9 mouse cellular contexts compared by ENCODE assay signal in the genomic region with DNA sequence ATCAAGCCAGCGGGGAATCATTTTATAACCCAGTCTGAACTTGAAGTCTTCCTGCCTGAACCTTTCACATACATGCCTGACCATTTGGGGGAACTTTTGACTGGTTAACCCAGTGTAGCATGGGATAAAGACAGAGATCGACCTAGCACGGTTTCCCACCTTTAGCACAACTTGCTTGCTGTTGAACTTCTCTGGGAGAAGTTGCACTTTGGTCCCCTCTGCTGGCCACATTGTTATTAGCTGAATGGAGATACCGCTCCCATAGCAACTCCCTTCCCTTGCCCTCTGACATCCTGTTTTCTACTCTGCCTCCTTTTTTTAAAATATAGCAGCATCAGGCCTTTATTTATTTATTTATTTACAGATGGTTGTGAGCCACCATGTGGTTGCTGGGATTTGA. TPM values are rescaled to one million over a fixed set of nuclear protein-coding genes. Genes with fewer than 3 reads are reported as not detected.
DNase-seq lines count a peak whose midpoint lies in the region; ATAC-seq and TF ChIP-seq lines count a peak whose summit lies in the region.
"Had no signal": no experiment of that assay in that cellular context is flagged by ENCODE, and none has a peak within 500 bp of the region (broad histone marks: within the 10 kb centered on the region; RNA-seq: fewer than 3 reads in every experiment).

No protein-coding gene starts in this region.

- no peak overlapping the region for H3K9ac ChIP-seq in midbrain, embryonic 14.5 days (replicated peaks; ENCODE audit: low read length)
- no peak overlapping the region for H3K9ac ChIP-seq in midbrain, embryonic 15.5 days
- H3K9ac ChIP-seq in intestine, embryonic 15.5 days, result no peak overlapping the region
- no peak overlapping the region for H3K9ac ChIP-seq in liver, embryonic 14.5 days (replicated peaks)

- no peak for TF ChIP-seq EP300 in liver, embryonic 14.5 days (IDR thresholded peaks at IDR 0.05; ENCODE audit: low read depth)

- H3K4me3 ChIP-seq in midbrain, embryonic 14.5 days (replicated peaks; ENCODE audit: low read depth, low read length), result no peak overlapping the region
- no peak overlapping the region for H3K4me3 ChIP-seq in midbrain, embryonic 15.5 days
- H3K4me3 ChIP-seq in intestine, embryonic 15.5 days (replicated peaks), result 0 out of 2 replicates have a peak overlapping the region, but pooled peaks have one; percentile 40
- H3K4me3 ChIP-seq in liver, embryonic 14.5 days (ENCODE audit: insufficient read depth in 1 of 2, low read depth in 2 of 2, low read length in 2 of 2), result no peak overlapping the region

- H3K36me3 ChIP-seq in midbrain, embryonic 14.5 days (ENCODE audit: control insufficient read depth, insufficient read depth, low read length), result no peaks in the 10 kb centered on the region
- H3K36me3 ChIP-seq in midbrain, embryonic 15.5 days (replicated peaks), result no peaks in the 10 kb centered on the region
- no peaks in the 10 kb centered on the region for H3K36me3 ChIP-seq in intestine, embryonic 15.5 days
- H3K36me3 ChIP-seq in liver, embryonic 14.5 days (replicated peaks; ENCODE audit: control insufficient read depth, insufficient read depth, low read depth), result no peaks in the 10 kb centered on the region

- H3K4me1 ChIP-seq in midbrain, embryonic 14.5 days (ENCODE audit: control insufficient read depth, insufficient read depth, low read length), result peaks cover 6% of the 10 kb centered on the region; the same call in 1 of the 2 replicates
- peaks cover 9% of the 10 kb centered on the region for H3K4me1 ChIP-seq in midbrain, embryonic 15.5 days
- H3K4me1 ChIP-seq in intestine, embryonic 15.5 days (replicated peaks), result peaks cover 5% of the 10 kb centered on the region; the same call in 1 of the 2 replicates
- peaks cover 4 to 12% of the 10 kb centered on the region in 2 experiments for H3K4me1 ChIP-seq in liver, embryonic 14.5 days (replicated peaks; ENCODE audit: control insufficient read depth in 2 of 2, insufficient read depth in 2 of 2, low read length in 1 of 2)

- DNase-seq in midbrain, embryonic 14.5 days, result peak; percentile 76
- DNase-seq in adrenal gland, adult (ENCODE audit: inconsistent age in 2 of 2, low spot score in 1 of 2), result peak; percentile 66 to 92
- peak; percentile 61 for DNase-seq in forelimb bud, embryonic 11.5 days (ENCODE audit: low read depth, low spot score)
- peak in 1 of 3 experiments; percentile 49 for DNase-seq in liver, embryonic 14.5 days (ENCODE audit: low read depth in 3 of 3, low spot score in 3 of 3)
- DNase-seq in right cerebral cortex, adult 2 months (ENCODE audit: low spot score in 2 of 2), result peak; percentile 66
- peak; percentile 65 for DNase-seq in urinary bladder, postnatal 25 days (ENCODE audit: low spot score)

- no peak overlapping the region for H3K4me2 ChIP-seq in midbrain, embryonic 14.5 days (ENCODE audit: low read length)
- no peak overlapping the region for H3K4me2 ChIP-seq in midbrain, embryonic 15.5 days
- peak overlapping the region; percentile 50 for H3K4me2 ChIP-seq in intestine, embryonic 15.5 days (replicated peaks)
- H3K4me2 ChIP-seq in liver, embryonic 14.5 days (ENCODE audit: low read depth), result no peak overlapping the region

- ATAC-seq in midbrain, embryonic 14.5 days (ENCODE audit: low FRiP score, low TSS enrichment), result no peak
- no peak for ATAC-seq in midbrain, embryonic 15.5 days (replicated peaks)
- peak; percentile 35; the same call in 1 of the 2 replicates for ATAC-seq in intestine, embryonic 15.5 days
- ATAC-seq in liver, embryonic 14.5 days (ENCODE audit: insufficient read depth), result no peak

- TF ChIP-seq CTCF in liver, embryonic 14.5 days (IDR thresholded peaks at IDR 0.05; ENCODE audit: low read depth), result peak; percentile 73

- no peaks in the 10 kb centered on the region for H3K27me3 ChIP-seq in midbrain, embryonic 14.5 days (ENCODE audit: control insufficient read depth, insufficient read depth, low read length)
- no peaks in the 10 kb centered on the region for H3K27me3 ChIP-seq in midbrain, embryonic 15.5 days (replicated peaks)
- H3K27me3 ChIP-seq in intestine, embryonic 15.5 days (replicated peaks), result no peaks in the 10 kb centered on the region
- H3K27me3 ChIP-seq in liver, embryonic 14.5 days (ENCODE audit: control insufficient read depth, insufficient read depth, low read length), result peaks cover 3% of the 10 kb centered on the region; the same call in 1 of the 2 replicates

- no peak overlapping the region for H3K27ac ChIP-seq in midbrain, embryonic 14.5 days (replicated peaks; ENCODE audit: low read depth, low read length)
- no peak overlapping the region for H3K27ac ChIP-seq in midbrain, embryonic 15.5 days
- H3K27ac ChIP-seq in intestine, embryonic 15.5 days, result no peak overlapping the region
- H3K27ac ChIP-seq in liver, embryonic 14.5 days, result no peak overlapping the region

- H3K9me3 ChIP-seq in midbrain, embryonic 14.5 days (ENCODE audit: control insufficient read depth, low read length), result no peaks in the 10 kb centered on the region
- no peaks in the 10 kb centered on the region for H3K9me3 ChIP-seq in midbrain, embryonic 15.5 days
- H3K9me3 ChIP-seq in intestine, embryonic 15.5 days, result no peaks in the 10 kb centered on the region
- no peaks in the 10 kb centered on the region for H3K9me3 ChIP-seq in liver, embryonic 14.5 days (ENCODE audit: control insufficient read depth, low read length)

- 31% methylated on average over 4 of the region's 4 CpGs for WGBS in midbrain, embryonic 14.5 days
- 29% methylated on average over 4 of the region's 4 CpGs for WGBS in midbrain, embryonic 15.5 days
- 19% methylated on average over 4 of the region's 4 CpGs for WGBS in intestine, embryonic 15.5 days
- 19% methylated on average over 4 of the region's 4 CpGs for WGBS in liver, embryonic 14.5 days (ENCODE audit: insufficient replicate concordance)

RNA-seq across cellular contexts. Expression of a gene that starts 1.3 kb away (rescaled TPM):
- 4.7 and 5.3 TPM in 2 replicates for polyA plus RNA-seq in midbrain, embryonic 14.5 days (2014; fragmentation: Nextera tagmentation; extraction: Ambion mirVana)
- polyA plus RNA-seq in midbrain, embryonic 15.5 days (2015; fragmentation: Nextera tagmentation; extraction: Ambion mirVana), result 3.8 and 4.0 TPM in 2 replicates
- polyA plus RNA-seq in intestine, embryonic 15.5 days (2015; fragmentation: Nextera tagmentation; extraction: Ambion mirVana), result 179 and 192 TPM in 2 replicates
- 0.90 and 1.4 TPM in 2 replicates for polyA plus RNA-seq in liver, embryonic 14.5 days (2012; rRNA removed)
- polyA plus RNA-seq in liver, embryonic 14.5 days (2014; fragmentation: Nextera tagmentation; extraction: Ambion mirVana), result 2.1 and 2.4 TPM in 2 replicates

RNA-seq across cellular contexts. Expression of a gene that starts 8.0 kb away (rescaled TPM):
- not detected in 2 replicates for polyA plus RNA-seq in midbrain, embryonic 14.5 days (2014; fragmentation: Nextera tagmentation; extraction: Ambion mirVana)
- 0.46 TPM in 1 of 2 replicates, not detected in the other for polyA plus RNA-seq in midbrain, embryonic 15.5 days (2015; fragmentation: Nextera tagmentation; extraction: Ambion mirVana)
- 0.60 and 0.80 TPM in 2 replicates for polyA plus RNA-seq in intestine, embryonic 15.5 days (2015; fragmentation: Nextera tagmentation; extraction: Ambion mirVana)
- polyA plus RNA-seq in liver, embryonic 14.5 days (2012; rRNA removed), result 0.23 TPM in 1 of 2 replicates, not detected in the other
- polyA plus RNA-seq in liver, embryonic 14.5 days (2014; fragmentation: Nextera tagmentation; extraction: Ambion mirVana), result 0.21 and 0.51 TPM in 2 replicates

RNA-seq across cellular contexts. Expression of a gene that starts 12.6 kb away (rescaled TPM):
- polyA plus RNA-seq in midbrain, embryonic 14.5 days (2014; fragmentation: Nextera tagmentation; extraction: Ambion mirVana), result 0.42 and 0.64 TPM in 2 replicates
- 0.14 and 0.27 TPM in 2 replicates for polyA plus RNA-seq in midbrain, embryonic 15.5 days (2015; fragmentation: Nextera tagmentation; extraction: Ambion mirVana)
- 1.5 and 2.2 TPM in 2 replicates for polyA plus RNA-seq in intestine, embryonic 15.5 days (2015; fragmentation: Nextera tagmentation; extraction: Ambion mirVana)
- 11.2 and 15.7 TPM in 2 replicates for polyA plus RNA-seq in liver, embryonic 14.5 days (2012; rRNA removed)
- polyA plus RNA-seq in liver, embryonic 14.5 days (2014; fragmentation: Nextera tagmentation; extraction: Ambion mirVana), result 18.4 and 20.3 TPM in 2 replicates

RNA-seq across cellular contexts. Expression of a gene that starts 18.8 kb away (rescaled TPM):
- 744 and 849 TPM in 2 replicates for polyA plus RNA-seq in midbrain, embryonic 14.5 days (2014; fragmentation: Nextera tagmentation; extraction: Ambion mirVana)
- 777 and 795 TPM in 2 replicates for polyA plus RNA-seq in midbrain, embryonic 15.5 days (2015; fragmentation: Nextera tagmentation; extraction: Ambion mirVana)
- polyA plus RNA-seq in intestine, embryonic 15.5 days (2015; fragmentation: Nextera tagmentation; extraction: Ambion mirVana), result 646 and 704 TPM in 2 replicates
- polyA plus RNA-seq in liver, embryonic 14.5 days (2012; rRNA removed), result 155 and 171 TPM in 2 replicates
- 345 and 363 TPM in 2 replicates for polyA plus RNA-seq in liver, embryonic 14.5 days (2014; fragmentation: Nextera tagmentation; extraction: Ambion mirVana)

RNA-seq across cellular contexts. Expression of a gene that starts 26.4 kb away (rescaled TPM):
- not detected in 2 replicates for polyA plus RNA-seq in midbrain, embryonic 14.5 days (2014; fragmentation: Nextera tagmentation; extraction: Ambion mirVana)
- polyA plus RNA-seq in midbrain, embryonic 15.5 days (2015; fragmentation: Nextera tagmentation; extraction: Ambion mirVana), result not detected in 2 replicates
- not detected in 2 replicates for polyA plus RNA-seq in intestine, embryonic 15.5 days (2015; fragmentation: Nextera tagmentation; extraction: Ambion mirVana)
- polyA plus RNA-seq in liver, embryonic 14.5 days (2012; rRNA removed), result not detected in 2 replicates
- polyA plus RNA-seq in liver, embryonic 14.5 days (2014; fragmentation: Nextera tagmentation; extraction: Ambion mirVana), result not detected in 2 replicates
- polyA plus RNA-seq: stomach, embryonic 14.5 days had no signal

Comparison
In these comparisons a context has a peak if more than half of its experiments do, and no peak if none do; other contexts are left out.
1. RNA of a gene that starts 1.3 kb away (polyA plus RNA-seq): 179 to 192 TPM in intestine, embryonic 15.5 days; 4.7 to 5.3 TPM in midbrain, embryonic 14.5 days, 3.8 to 4.0 TPM in midbrain, embryonic 15.5 days and 0.90 to 2.4 TPM in liver, embryonic 14.5 days; every median in the first group is over 10 times any median in the second.